Mouse (Mus musculus): Measurements from ENCODE around the gene Cd300lg. TPM values are rescaled to one million over a fixed set of nuclear protein-coding genes. Genes with fewer than 3 reads are reported as not detected.

The Cd300lg gene
- polyA plus RNA-seq (2015; fragmentation: Nextera tagmentation; extraction: Ambion mirVana), result 0.38 and 0.53 TPM in 2 replicates

DNA sequence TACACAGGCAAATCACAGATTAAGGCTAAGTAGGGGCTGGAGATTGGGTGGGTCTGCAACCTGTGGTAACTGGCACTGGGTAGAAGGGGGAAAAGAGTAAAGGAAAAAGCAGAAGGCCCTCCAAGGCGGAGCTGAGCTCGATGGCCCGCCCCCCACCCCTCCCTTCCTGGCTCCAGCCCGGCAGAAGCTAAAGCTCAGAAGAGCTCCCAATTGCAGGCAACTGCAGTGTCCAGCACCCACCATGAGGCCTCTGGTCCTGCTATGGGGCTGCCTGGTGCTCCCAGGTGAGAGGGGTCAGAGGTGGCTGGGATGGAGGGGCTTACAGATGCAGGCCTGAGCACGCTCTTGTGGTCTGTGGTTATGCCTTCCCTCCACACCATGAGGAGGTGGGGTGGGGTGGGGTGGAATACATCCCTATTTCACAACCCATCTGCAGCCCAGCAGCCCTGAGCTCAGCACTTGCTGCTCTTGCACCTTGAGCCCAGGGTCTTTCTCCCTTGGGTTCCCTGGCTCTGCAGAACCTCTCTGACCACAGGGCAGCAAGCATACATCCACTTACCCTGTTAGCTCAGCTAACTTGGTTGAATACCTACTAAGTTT, at the start of gene Cd300lg:
TSS of gene Cd300lg (plus strand) at position 160 of the 600 bp plus-strand sequence.
- 86% methylated on average over 5 of the region's 5 CpGs for WGBS
- H3K27ac ChIP-seq, result no peak within 1 kb of the TSS
- no peak for ATAC-seq (ENCODE audit: low FRiP score)
- H3K4me2 ChIP-seq, result no peak within 1 kb of the TSS
- no peaks in the 10 kb centered on the region; the same call in 1 of the 2 replicates for H3K4me1 ChIP-seq (replicated peaks)
- H3K9me3 ChIP-seq, result peaks cover 12% of the 10 kb centered on the region
- H3K9ac ChIP-seq, result no peak within 1 kb of the TSS
- H3K4me3 ChIP-seq, result no peak within 1 kb of the TSS
- H3K27me3 ChIP-seq, result 0 out of 2 replicates have a peak, but pooled peaks cover 4% of the 10 kb centered on the region
- H3K36me3 ChIP-seq, result no peaks in the 10 kb centered on the region

DNA sequence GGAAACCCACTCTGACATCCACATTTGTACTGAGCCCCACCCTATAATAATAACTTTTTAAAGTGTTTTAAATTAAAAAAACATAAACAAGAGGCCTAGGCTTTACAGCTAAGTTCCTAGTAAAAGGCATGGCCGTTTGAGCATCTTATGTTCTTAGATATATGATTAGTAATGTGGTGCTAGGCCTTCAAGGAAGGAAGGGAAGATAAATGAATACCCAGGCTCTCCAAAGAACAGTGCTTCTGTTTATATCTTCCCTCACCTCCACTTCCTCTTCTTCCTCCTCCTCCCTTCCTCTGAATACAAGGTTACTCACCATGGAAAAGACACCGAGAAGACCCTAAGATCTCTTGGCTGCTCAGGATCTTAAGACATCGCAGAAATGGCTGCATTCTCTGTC, 49.5 kb upstream of the Cd300lg start:
- H3K9me3 ChIP-seq, result no peaks in the 10 kb centered on the region
- H3K27me3 ChIP-seq, result peaks cover 7% of the 10 kb centered on the region; the same call in 1 of the 2 replicates
- ATAC-seq (ENCODE audit: low FRiP score), result no peak
- no peak overlapping the region for H3K4me2 ChIP-seq
- peaks cover 7% of the 10 kb centered on the region; the same call in 1 of the 2 replicates for H3K36me3 ChIP-seq
- H3K4me3 ChIP-seq, result no peak overlapping the region
- 82% methylated on average over 3 of the region's 3 CpGs for WGBS
- H3K27ac ChIP-seq, result no peak overlapping the region
- no peak overlapping the region for H3K9ac ChIP-seq
- no peaks in the 10 kb centered on the region for H3K4me1 ChIP-seq (replicated peaks)

GRCm38 (mm10) chr11:101992411-101992810, 48.9 kb upstream of the Cd300lg start:
- Histone ChIP-seq H3K27ac (no peak overlapping the region), H3K27me3 (peaks cover 3% of the 10 kb centered on the region; the same call in 1 of the 2 replicates), H3K9me3 (no peaks in the 10 kb centered on the region), H3K4me3 (no peak overlapping the region), H3K4me2 (no peak overlapping the region), H3K36me3 (peaks cover 7% of the 10 kb centered on the region; the same call in 1 of the 2 replicates), H3K4me1 (replicated peaks) (no peaks in the 10 kb centered on the region), H3K9ac (no peak overlapping the region)
- no peak for ATAC-seq (ENCODE audit: low FRiP score)
- WGBS, result 88% methylated on average over 7 of the region's 7 CpGs

- ATAC-seq (ENCODE audit: low FRiP score), result no peak
- no peak overlapping the region for H3K27ac ChIP-seq
- no peaks in the 10 kb centered on the region for H3K9me3 ChIP-seq
- H3K9ac ChIP-seq, result no peak overlapping the region
- H3K4me1 ChIP-seq (replicated peaks), result no peaks in the 10 kb centered on the region
- WGBS, result 85% methylated on average over 8 of the region's 8 CpGs
- no peaks in the 10 kb centered on the region; the same call in 1 of the 2 replicates for H3K27me3 ChIP-seq
- H3K4me2 ChIP-seq, result no peak overlapping the region
- H3K4me3 ChIP-seq, result no peak overlapping the region
- H3K36me3 ChIP-seq, result peaks cover 7% of the 10 kb centered on the region; the same call in 1 of the 2 replicates
Measured at GRCm38 (mm10) chr11:101994100-101994499, 47.2 kb upstream of the Cd300lg start.

DNA sequence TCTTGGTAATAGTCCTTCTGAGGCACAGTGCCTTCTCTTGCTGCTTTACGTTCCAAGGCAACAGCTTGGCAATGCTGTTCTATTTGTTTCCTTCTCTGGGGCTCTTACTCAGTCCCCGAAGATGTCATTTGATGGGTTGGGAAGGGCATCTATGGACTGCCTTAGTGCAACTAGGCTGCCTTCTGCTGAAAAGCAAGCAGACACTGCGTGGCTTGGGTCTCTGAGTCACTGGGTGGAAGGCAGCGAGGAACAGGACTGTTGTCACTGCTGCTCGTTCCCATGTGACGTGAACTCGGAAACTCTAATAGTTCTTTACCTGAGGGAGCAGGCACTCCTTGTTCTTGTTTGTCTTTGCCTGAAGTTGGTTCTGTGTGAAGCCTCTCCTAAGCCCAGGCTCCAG, 45.4 kb upstream of the Cd300lg start:
- H3K4me3 ChIP-seq, result no peak overlapping the region
- no peak for ATAC-seq (ENCODE audit: low FRiP score)
- H3K9ac ChIP-seq, result no peak overlapping the region
- no peaks in the 10 kb centered on the region for H3K27me3 ChIP-seq
- no peaks in the 10 kb centered on the region for H3K9me3 ChIP-seq
- peaks cover 19% of the 10 kb centered on the region for H3K36me3 ChIP-seq
- no peak overlapping the region for H3K27ac ChIP-seq
- no peak overlapping the region for H3K4me2 ChIP-seq
- peaks cover 4% of the 10 kb centered on the region; the same call in 1 of the 2 replicates for H3K4me1 ChIP-seq (replicated peaks)
- WGBS, result 92% methylated on average over 7 of the region's 7 CpGs

GRCm38 (mm10) chr11:101998258-101998657, 43.1 kb upstream of the Cd300lg start:
- H3K27ac ChIP-seq, result no peak overlapping the region
- no peak overlapping the region for H3K4me3 ChIP-seq
- H3K9ac ChIP-seq, result no peak overlapping the region
- H3K36me3 ChIP-seq, result peaks cover 34% of the 10 kb centered on the region
- no peak for ATAC-seq (ENCODE audit: low FRiP score)
- 53% methylated on average over 5 of the region's 5 CpGs for WGBS
- no peaks in the 10 kb centered on the region for H3K9me3 ChIP-seq
- H3K4me2 ChIP-seq, result no peak overlapping the region
- H3K27me3 ChIP-seq, result no peaks in the 10 kb centered on the region
- peaks cover 4% of the 10 kb centered on the region; the same call in 1 of the 2 replicates for H3K4me1 ChIP-seq (replicated peaks)

DNA sequence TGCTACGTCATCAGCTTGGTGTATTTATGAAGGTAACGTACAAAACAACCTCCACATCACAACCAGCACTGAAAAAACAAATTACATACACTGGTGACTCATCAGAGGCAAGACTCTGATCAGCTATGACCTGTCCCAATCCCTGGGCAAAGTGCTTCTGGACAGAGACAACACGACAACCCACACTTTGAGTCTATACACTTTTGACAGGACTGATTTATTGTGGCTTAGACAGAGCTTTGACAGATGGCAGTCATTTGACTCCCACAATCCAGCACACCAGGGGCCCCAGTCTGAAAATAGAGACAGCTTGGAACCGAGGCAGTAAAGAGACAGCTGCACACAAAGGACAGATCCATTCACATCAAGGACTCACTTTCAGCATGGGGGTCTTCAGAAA, 41.8 kb upstream of the Cd300lg start:
- Histone ChIP-seq H3K4me3 (no peak overlapping the region), H3K4me1 (replicated peaks) (peaks cover 4% of the 10 kb centered on the region; the same call in 1 of the 2 replicates), H3K27ac (0 out of 2 replicates have a peak overlapping the region, but pooled peaks have one; percentile 6), H3K36me3 (peaks cover 45% of the 10 kb centered on the region), H3K4me2 (no peak overlapping the region), H3K9me3 (no peaks in the 10 kb centered on the region), H3K27me3 (no peaks in the 10 kb centered on the region), H3K9ac (no peak overlapping the region)
- WGBS, result 45% methylated on average over 4 of the region's 4 CpGs
- ATAC-seq (ENCODE audit: low FRiP score), result no peak

- ATAC-seq (ENCODE audit: low FRiP score), result no peak
- no peak overlapping the region for H3K27ac ChIP-seq
- H3K4me3 ChIP-seq, result no peak overlapping the region
- no peak overlapping the region for H3K4me2 ChIP-seq
- no peaks in the 10 kb centered on the region for H3K9me3 ChIP-seq
- peaks cover 11% of the 10 kb centered on the region; the same call in 1 of the 2 replicates for H3K4me1 ChIP-seq (replicated peaks)
- 92% methylated on average over 8 of the region's 8 CpGs for WGBS
- no peaks in the 10 kb centered on the region for H3K27me3 ChIP-seq
- H3K9ac ChIP-seq, result no peak overlapping the region
- peaks cover 78% of the 10 kb centered on the region for H3K36me3 ChIP-seq
Measured at GRCm38 (mm10) chr11:102004251-102004650, 37.1 kb upstream of the Cd300lg start.

GRCm38 (mm10) chr11:102006271-102006670, 35.0 kb upstream of the Cd300lg start:
- no peak overlapping the region for H3K4me2 ChIP-seq
- no peak for ATAC-seq (ENCODE audit: low FRiP score)
- peaks cover 78% of the 10 kb centered on the region for H3K36me3 ChIP-seq
- peaks cover 25% of the 10 kb centered on the region for H3K4me1 ChIP-seq (replicated peaks)
- 0 out of 2 replicates have a peak overlapping the region, but pooled peaks have one; percentile 8 for H3K27ac ChIP-seq
- H3K27me3 ChIP-seq, result no peaks in the 10 kb centered on the region
- WGBS, result 45% methylated on average over 9 of the region's 9 CpGs
- H3K4me3 ChIP-seq, result no peak overlapping the region
- H3K9me3 ChIP-seq, result no peaks in the 10 kb centered on the region
- no peak overlapping the region for H3K9ac ChIP-seq

DNA sequence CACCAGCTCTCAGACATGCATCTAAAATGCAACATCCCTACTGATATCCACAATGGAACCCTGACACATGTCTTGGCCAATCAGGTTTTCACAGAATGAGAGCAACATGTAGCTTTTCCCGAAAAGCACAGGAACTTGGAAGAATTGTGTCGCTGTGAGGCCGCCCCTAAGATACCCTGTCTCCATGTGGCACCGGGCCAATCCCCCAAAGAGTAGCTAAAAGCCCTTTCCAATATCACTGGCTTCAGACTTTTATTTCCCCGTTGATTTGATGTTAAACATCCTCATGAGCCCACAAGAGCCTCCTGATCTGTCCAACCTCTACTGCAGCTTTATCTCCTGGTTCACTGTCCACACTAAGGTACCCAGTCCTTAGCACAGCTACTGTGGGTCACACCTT, 34.6 kb upstream of the Cd300lg start:
- no peak overlapping the region for H3K9ac ChIP-seq
- H3K27me3 ChIP-seq, result no peaks in the 10 kb centered on the region
- 78% methylated on average over 5 of the region's 5 CpGs for WGBS
- no peak overlapping the region for H3K4me2 ChIP-seq
- H3K36me3 ChIP-seq, result peaks cover 77% of the 10 kb centered on the region
- no peaks in the 10 kb centered on the region for H3K9me3 ChIP-seq
- no peak overlapping the region for H3K4me3 ChIP-seq
- H3K4me1 ChIP-seq (replicated peaks), result peaks cover 25% of the 10 kb centered on the region
- H3K27ac ChIP-seq, result 0 out of 2 replicates have a peak overlapping the region, but pooled peaks have one; percentile 8
- no peak for ATAC-seq (ENCODE audit: low FRiP score)

- Histone ChIP-seq H3K4me3 (no peak overlapping the region), H3K4me2 (no peak overlapping the region), H3K9me3 (no peaks in the 10 kb centered on the region), H3K9ac (no peak overlapping the region), H3K4me1 (replicated peaks) (peaks cover 25% of the 10 kb centered on the region), H3K27ac (no peak overlapping the region), H3K36me3 (peaks cover 85% of the 10 kb centered on the region), H3K27me3 (no peaks in the 10 kb centered on the region)
- no peak for ATAC-seq (ENCODE audit: low FRiP score)
- WGBS, result 94% methylated on average over 8 of the region's 8 CpGs
Measured at GRCm38 (mm10) chr11:102008372-102008771, 32.9 kb upstream of the Cd300lg start.

DNA sequence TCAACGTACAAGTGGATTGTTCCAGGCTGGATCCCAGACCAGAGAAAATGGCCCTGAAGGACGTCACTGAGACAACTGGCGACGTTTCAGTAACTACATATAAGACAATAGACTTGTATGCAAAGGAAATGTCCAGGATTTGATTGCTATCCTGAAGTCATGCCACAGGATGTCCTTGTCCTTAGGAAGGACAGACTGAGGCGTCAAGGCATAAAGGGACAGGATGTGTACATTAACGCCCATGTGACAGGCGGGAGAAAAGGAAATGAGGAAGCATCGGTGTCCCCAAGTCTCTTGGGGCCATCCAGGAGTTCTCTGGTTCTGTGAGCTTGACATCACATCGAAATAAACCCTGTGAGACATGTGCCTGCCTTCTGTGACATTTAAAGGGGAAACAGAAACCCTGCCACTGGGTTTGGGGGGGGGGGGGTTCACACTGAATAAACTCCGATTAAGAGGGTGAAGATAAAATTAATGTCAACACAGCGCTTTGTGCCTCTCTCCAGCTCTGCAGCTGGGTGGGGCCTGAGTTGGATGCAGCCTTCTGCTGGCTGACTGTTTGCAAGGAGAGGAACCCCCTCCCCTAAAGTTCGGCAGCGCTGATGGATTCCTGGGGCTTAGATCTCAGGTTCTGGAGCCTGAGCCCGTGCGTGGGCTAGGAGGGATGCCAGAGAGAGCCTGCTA, 32.2 kb upstream of the Cd300lg start:
- Histone ChIP-seq H3K4me1 (replicated peaks) (peaks cover 25% of the 10 kb centered on the region), H3K27me3 (no peaks in the 10 kb centered on the region), H3K36me3 (peaks cover 83% of the 10 kb centered on the region), H3K9me3 (no peaks in the 10 kb centered on the region), H3K27ac (peak overlapping the region; percentile 90), H3K4me3 (no peak overlapping the region), H3K9ac (0 out of 2 replicates have a peak overlapping the region, but pooled peaks have one; percentile 3), H3K4me2 (no peak overlapping the region)
- WGBS, result 83% methylated on average over 15 of the region's 15 CpGs
- ATAC-seq (ENCODE audit: low FRiP score), result no peak

Measured in hindbrain, embryonic 13.5 days (tissue).